Mouse (Mus musculus) liver, embryonic 14.5 days (tissue): Measurements from ENCODE around the gene Iqschfp. TPM values are rescaled to one million over a fixed set of nuclear protein-coding genes. Genes with fewer than 3 reads are reported as not detected.

Experiments used
- ATAC-seq: fragments of 200-750 bp; cut with Nextera tagmentation; 2 replicates; pipeline ENCODE4 v1.8.0; 2017; ENCODE audit warnings: moderate number of reproducible peaks, mild to moderate bottlenecking, moderate library complexity; ENCODE audit not compliant: insufficient read depth
- DNase-seq, 3 experiments: peaks; one replicate each; pipeline ENCODE4 v3.0.0-alpha.2; 2012 to 2013; ENCODE audit warnings: low read depth in 3 of 3, low spot score in 3 of 3
- H3K27ac ChIP-seq: fragments of 300-500 bp; sonication (generic); 2 replicates; pipeline ENCODE4 v1.5.1; 2014; ENCODE audit warnings: moderate library complexity, mild to moderate bottlenecking, control low read depth, inconsistent platforms
- H3K27me3 ChIP-seq: fragments of 300-500 bp; sonication (generic); 2 replicates; pipeline ENCODE4 v1.6.1; 2014; ENCODE audit warnings: mild to moderate bottlenecking, low read length, moderate library complexity; ENCODE audit not compliant: control insufficient read depth, insufficient read depth
- H3K36me3 ChIP-seq: fragments of 300-500 bp; sonication (generic); replicated peaks from 2 replicates; pipeline ENCODE4 v1.6.1; 2014; ENCODE audit warnings: low read depth; ENCODE audit not compliant: control insufficient read depth, insufficient read depth
- H3K4me1 ChIP-seq, 2 experiments: fragments of 200-500 bp in 1 of 2; fragments of 300-500 bp in 1 of 2; sonication (generic) in 1 of 2; replicated peaks; 2 replicates each; pipeline ENCODE4 v1.6.1; 2012 to 2014; ENCODE audit warnings: antibody characterized with exemption in 1 of 2, inconsistent platforms in 1 of 2, low read length in 1 of 2; ENCODE audit not compliant: control insufficient read depth in 2 of 2, insufficient read depth in 2 of 2
- H3K4me2 ChIP-seq: fragments of 300-500 bp; sonication (generic); 2 replicates; pipeline ENCODE4 v1.6.1; 2014; ENCODE audit warnings: low read depth, mild to moderate bottlenecking, control low read depth, moderate library complexity
- H3K4me3 ChIP-seq, 2 experiments: fragments of 200-500 bp in 1 of 2; fragments of 300-500 bp in 1 of 2; sonication (generic) in 1 of 2; 2 replicates each; pipeline ENCODE4 v1.5.1; 2012 to 2014; ENCODE audit warnings: low read depth in 2 of 2, low read length in 2 of 2, mild to moderate bottlenecking in 2 of 2, control low read depth in 1 of 2, inconsistent platforms in 1 of 2, moderate library complexity in 1 of 2; ENCODE audit not compliant: insufficient read depth in 1 of 2
- H3K9ac ChIP-seq: fragments of 300-500 bp; sonication (generic); replicated peaks from 2 replicates; pipeline ENCODE4 v1.6.1; 2014; ENCODE audit warnings: mild to moderate bottlenecking, control low read depth, moderate library complexity
- H3K9me3 ChIP-seq: fragments of 300-500 bp; sonication (generic); 2 replicates; pipeline ENCODE4 v1.6.1; 2016; ENCODE audit warnings: low read length, mixed read lengths; ENCODE audit not compliant: control insufficient read depth
- CTCF ChIP-seq: IDR thresholded peaks from 2 replicates; pipeline ENCODE4 v1.5.1; 2016; ENCODE audit warnings: antibody characterized with exemption, low read depth, control low read depth
- EP300 ChIP-seq: IDR thresholded peaks from 2 replicates; pipeline ENCODE4 v1.6.1; 2016; ENCODE audit warnings: antibody characterized with exemption, low read depth
- WGBS: fragments of 180-500 bp; shearing (Covaris S2); extraction: QIAGEN DNeasy Blood & Tissue Kit; methylation state at CpG from one replicate; pipeline ENCODE4 v1.1.7; 2014; ENCODE audit not compliant: insufficient replicate concordance; 5-methylcytosine and 5-hydroxymethylcytosine counted together
- polyA plus RNA-seq, 2 experiments: library from polyadenylated mRNA; depleted of rRNA in 1 of 2; stranded (reverse) in 1 of 2; unstranded in 1 of 2; fragments of >200 nt; fragmentation: Nextera tagmentation in 1 of 2; extraction: Ambion mirVana in 1 of 2; gene quantifications; 2 replicates each; pipeline versions ENCODE4 v1.2.1 to v1.2.3; 2012 to 2014

The Iqschfp gene
- polyA plus RNA-seq, 2 experiments = not detected

GRCm38 (mm10) chr3:68012342-68012741 lies 120.3 kb downstream of the Iqschfp start:
- no peaks in the 10 kb centered on the region for H3K36me3 ChIP-seq
- no peak overlapping the region for H3K9ac ChIP-seq
- H3K9me3 ChIP-seq = no peaks in the 10 kb centered on the region
- H3K27ac ChIP-seq = no peak overlapping the region
- ATAC-seq = no peak
- TF ChIP-seq EP300 (no peak), CTCF (no peak)
- no peaks in the 10 kb centered on the region for H3K4me1 ChIP-seq
- no peaks in the 10 kb centered on the region for H3K27me3 ChIP-seq
- DNase-seq = no peak
- no peak overlapping the region for H3K4me3 ChIP-seq
- no peak overlapping the region for H3K4me2 ChIP-seq

- Histone ChIP-seq H3K36me3 (no peaks in the 10 kb centered on the region), H3K4me2 (no peak overlapping the region), H3K27ac (no peak overlapping the region), H3K4me1 (no peaks in the 10 kb centered on the region), H3K9me3 (no peaks in the 10 kb centered on the region), H3K27me3 (no peaks in the 10 kb centered on the region), H3K4me3 (no peak overlapping the region), H3K9ac (no peak overlapping the region)
- WGBS = 61% methylated on average over 1 of the region's 1 CpGs
- no peak for DNase-seq
- TF ChIP-seq EP300 (no peak), CTCF (no peak)
- ATAC-seq = no peak
Measured at GRCm38 (mm10) chr3:68015786-68016185, 123.8 kb downstream of the Iqschfp start.

GRCm38 (mm10) chr3:68019401-68019800 lies 127.4 kb downstream of the Iqschfp start:
- ATAC-seq (no peak), DNase-seq (no peak)
- Histone ChIP-seq H3K27me3 (no peaks in the 10 kb centered on the region), H3K9ac (no peak overlapping the region), H3K27ac (no peak overlapping the region), H3K4me3 (no peak overlapping the region), H3K4me2 (no peak overlapping the region), H3K36me3 (no peaks in the 10 kb centered on the region), H3K9me3 (no peaks in the 10 kb centered on the region), H3K4me1 (no peaks in the 10 kb centered on the region)
- TF ChIP-seq EP300 = no peak
- no peak for TF ChIP-seq CTCF
- 52% methylated on average over 4 of the region's 4 CpGs for WGBS

GRCm38 (mm10) chr3:68036097-68036496 lies 144.1 kb downstream of the Iqschfp start:
- H3K4me2 ChIP-seq = no peak overlapping the region
- H3K9me3 ChIP-seq = no peaks in the 10 kb centered on the region
- no peaks in the 10 kb centered on the region for H3K27me3 ChIP-seq
- TF ChIP-seq CTCF (no peak), EP300 (no peak)
- no peak overlapping the region for H3K4me3 ChIP-seq
- H3K27ac ChIP-seq = no peak overlapping the region
- H3K9ac ChIP-seq = no peak overlapping the region
- no peaks in the 10 kb centered on the region for H3K36me3 ChIP-seq
- no peaks in the 10 kb centered on the region for H3K4me1 ChIP-seq
- DNase-seq = no peak
- no peak for ATAC-seq
- WGBS = 53% methylated on average over 3 of the region's 3 CpGs

GRCm38 (mm10) chr3:68042951-68043350 lies 150.9 kb downstream of the Iqschfp start:
- Histone ChIP-seq H3K9me3 (no peaks in the 10 kb centered on the region), H3K4me3 (no peak overlapping the region), H3K9ac (no peak overlapping the region), H3K27me3 (no peaks in the 10 kb centered on the region), H3K36me3 (no peaks in the 10 kb centered on the region), H3K27ac (no peak overlapping the region), H3K4me1 (no peaks in the 10 kb centered on the region), H3K4me2 (no peak overlapping the region)
- 51% methylated on average over 2 of the region's 2 CpGs for WGBS
- DNase-seq (no peak), ATAC-seq (no peak)
- TF ChIP-seq CTCF = no peak
